Mouse (Mus musculus) heart, embryonic 10.5 days (tissue): ENCODE data around the gene Col8a2. TPM values are rescaled to one million over a fixed set of nuclear protein-coding genes. Genes with fewer than 3 reads are reported as not detected.

ENCODE experiments used
- DNase-seq: peaks from one replicate; pipeline ENCODE4 v3.0.0-alpha.2; 2017; ENCODE audit warnings: low spot score
- H3K27ac ChIP-seq: fragments of 300-500 bp; sonication (generic); 2 replicates; pipeline ENCODE4 v1.5.1; 2016; ENCODE audit warnings: mild to moderate bottlenecking
- H3K27me3 ChIP-seq: fragments of 300-500 bp; sonication (generic); 2 replicates; pipeline ENCODE4 v1.6.1; 2016; ENCODE audit warnings: mild to moderate bottlenecking; ENCODE audit not compliant: poor library complexity, insufficient read depth, severe bottlenecking
- H3K36me3 ChIP-seq: fragments of 300-500 bp; sonication (generic); 2 replicates; pipeline ENCODE4 v1.6.1; 2016; ENCODE audit warnings: mild to moderate bottlenecking, moderate library complexity
- H3K4me1 ChIP-seq: fragments of 300-500 bp; sonication (generic); 2 replicates; pipeline ENCODE4 v1.6.1; 2016; ENCODE audit warnings: mild to moderate bottlenecking
- H3K4me3 ChIP-seq: fragments of 300-500 bp; sonication (generic); 2 replicates; pipeline ENCODE4 v1.5.1; 2016; ENCODE audit warnings: mild to moderate bottlenecking, moderate library complexity
- H3K9me3 ChIP-seq: fragments of 300-500 bp; sonication (generic); 2 replicates; pipeline ENCODE4 v1.6.1; 2016; ENCODE audit warnings: mild to moderate bottlenecking, moderate library complexity
- WGBS: fragments of 180-500 bp; shearing (Covaris S2); methylation state at CpG from one replicate; pipeline ENCODE4 v1.1.7; 2016; 5-methylcytosine and 5-hydroxymethylcytosine counted together
- polyA plus RNA-seq: library from polyadenylated mRNA; unstranded; fragments of >200 nt; fragmentation: Nextera tagmentation; extraction: Ambion mirVana; gene quantifications from 2 replicates; pipeline ENCODE4 v1.2.1, GENCODE M21; 2016

Gene Col8a2
- polyA plus RNA-seq, 1 experiment from 2014 or later = 3.3 TPM

DNA sequence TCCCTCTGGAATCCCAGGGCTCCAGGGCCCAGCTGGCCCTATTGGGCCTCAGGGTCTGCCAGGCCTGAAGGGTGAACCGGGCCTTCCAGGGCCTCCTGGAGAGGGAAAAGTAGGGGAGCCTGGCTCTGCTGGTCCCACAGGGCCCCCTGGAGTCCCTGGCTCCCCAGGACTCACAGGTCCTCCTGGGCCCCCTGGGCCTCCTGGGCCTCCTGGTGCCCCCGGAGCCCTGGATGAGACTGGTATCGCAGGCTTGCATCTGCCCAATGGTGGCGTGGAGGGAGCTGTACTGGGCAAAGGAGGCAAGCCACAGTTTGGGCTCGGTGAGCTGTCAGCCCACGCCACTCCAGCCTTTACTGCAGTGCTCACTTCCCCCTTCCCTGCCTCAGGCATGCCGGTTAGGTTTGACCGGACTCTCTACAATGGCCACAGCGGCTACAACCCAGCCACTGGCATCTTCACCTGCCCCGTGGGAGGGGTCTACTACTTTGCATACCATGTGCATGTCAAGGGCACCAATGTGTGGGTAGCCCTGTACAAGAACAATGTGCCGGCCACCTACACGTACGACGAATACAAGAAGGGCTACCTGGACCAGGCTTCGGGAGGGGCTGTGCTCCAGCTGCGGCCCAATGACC, 25.1 kb downstream of the Col8a2 start:
- no peak overlapping the region for H3K4me3 ChIP-seq

DNA sequence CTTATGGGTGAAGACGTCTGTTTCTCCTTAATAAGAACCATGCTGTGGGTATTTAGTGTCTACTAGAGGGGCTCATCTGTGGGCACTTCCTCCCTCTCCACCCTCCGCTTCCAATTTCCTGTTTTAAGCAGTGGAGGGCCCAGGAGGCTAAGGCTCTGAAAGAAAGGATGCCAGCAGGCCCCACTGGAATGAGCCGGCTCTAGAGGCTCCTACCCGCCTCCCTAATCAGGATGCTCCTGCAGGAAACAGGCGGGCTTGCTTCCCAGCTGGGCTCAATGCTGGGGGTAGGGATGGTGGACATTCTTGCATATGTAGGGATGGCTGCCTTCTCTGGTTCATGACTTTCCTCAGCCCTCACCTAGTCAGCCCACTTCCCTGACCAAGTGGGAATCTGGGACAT, 26.6 kb downstream of the Col8a2 start:
- Histone ChIP-seq H3K27me3 (peaks cover 13% of the 10 kb centered on the region; the same call in 1 of the 2 replicates), H3K27ac (no peak overlapping the region), H3K36me3 (peaks cover 35% of the 10 kb centered on the region), H3K4me3 (no peak overlapping the region), H3K4me1 (peaks cover 43% of the 10 kb centered on the region; the same call in 1 of the 2 replicates), H3K9me3 (no peaks in the 10 kb centered on the region)
- no peak for DNase-seq
- WGBS = 34% methylated on average over 5 of the region's 5 CpGs

More for the DNA sequence above, 25.1 kb downstream of the Col8a2 start:
- WGBS = 86% methylated on average over 16 of the region's 16 CpGs
- Histone ChIP-seq H3K27me3 (peaks cover 13% of the 10 kb centered on the region; the same call in 1 of the 2 replicates), H3K27ac (no peak overlapping the region), H3K36me3 (peaks cover 20% of the 10 kb centered on the region), H3K9me3 (no peaks in the 10 kb centered on the region), H3K4me1 (peaks cover 40% of the 10 kb centered on the region; the same call in 1 of the 2 replicates)
- DNase-seq = no peak

- Histone ChIP-seq H3K27ac (no peak overlapping the region), H3K36me3 (peaks cover 46% of the 10 kb centered on the region), H3K4me3 (no peak overlapping the region), H3K27me3 (peaks cover 9% of the 10 kb centered on the region; the same call in 1 of the 2 replicates), H3K9me3 (no peaks in the 10 kb centered on the region), H3K4me1 (peaks cover 38% of the 10 kb centered on the region; the same call in 1 of the 2 replicates)
- DNase-seq = no peak
- WGBS = 65% methylated on average over 10 of the region's 10 CpGs
These were observed 27.8 kb downstream of the Col8a2 start for GRCm38 (mm10) chr4:126314393-126314792.

GRCm38 (mm10) chr4:126315931-126316330, 29.3 kb downstream of the Col8a2 start:
- Histone ChIP-seq H3K4me1 (peaks cover 37% of the 10 kb centered on the region), H3K27ac (no peak overlapping the region), H3K9me3 (no peaks in the 10 kb centered on the region), H3K36me3 (peaks cover 46% of the 10 kb centered on the region), H3K4me3 (no peak overlapping the region), H3K27me3 (peaks cover under 1% of the 10 kb centered on the region; the same call in 1 of the 2 replicates)
- 42% methylated on average over 5 of the region's 5 CpGs for WGBS
- no peak for DNase-seq

DNA sequence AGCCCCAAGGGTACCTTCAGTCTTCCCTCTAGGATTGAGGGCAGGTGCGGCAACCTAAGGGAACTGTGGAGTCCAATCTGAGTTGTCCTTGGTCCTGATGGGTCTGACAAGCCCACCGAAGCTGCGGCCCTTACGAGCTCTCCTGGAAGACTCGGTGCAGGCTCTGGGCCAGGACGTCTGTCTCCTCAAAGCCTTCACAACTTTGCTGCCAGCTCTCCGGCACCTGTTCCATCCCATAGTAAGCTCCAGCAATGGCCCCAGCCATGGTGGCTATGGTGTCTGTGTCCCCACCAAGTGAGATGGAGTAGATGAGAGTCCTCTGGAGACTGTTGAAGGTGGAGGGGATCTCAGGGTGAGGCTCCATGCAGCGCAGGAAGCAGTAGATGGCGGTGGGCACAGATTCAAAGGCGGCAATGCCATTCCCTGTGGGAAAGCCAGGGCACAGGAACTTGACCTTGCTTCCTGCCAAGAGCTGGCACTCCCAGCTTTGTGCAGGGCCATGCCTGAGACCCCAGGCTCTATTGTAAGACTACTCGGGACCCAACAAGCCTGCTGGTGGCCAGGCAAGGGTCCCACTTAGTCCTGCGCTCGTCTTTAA, 29.9 kb downstream of the Col8a2 start:
- H3K27me3 ChIP-seq = no peaks in the 10 kb centered on the region; the same call in 1 of the 2 replicates
- H3K9me3 ChIP-seq = no peaks in the 10 kb centered on the region
- H3K27ac ChIP-seq = no peak overlapping the region
- DNase-seq = no peak
- no peak overlapping the region for H3K4me3 ChIP-seq
- H3K36me3 ChIP-seq = peaks cover 46% of the 10 kb centered on the region
- 92% methylated on average over 13 of the region's 13 CpGs for WGBS
- peaks cover 39% of the 10 kb centered on the region for H3K4me1 ChIP-seq

DNA sequence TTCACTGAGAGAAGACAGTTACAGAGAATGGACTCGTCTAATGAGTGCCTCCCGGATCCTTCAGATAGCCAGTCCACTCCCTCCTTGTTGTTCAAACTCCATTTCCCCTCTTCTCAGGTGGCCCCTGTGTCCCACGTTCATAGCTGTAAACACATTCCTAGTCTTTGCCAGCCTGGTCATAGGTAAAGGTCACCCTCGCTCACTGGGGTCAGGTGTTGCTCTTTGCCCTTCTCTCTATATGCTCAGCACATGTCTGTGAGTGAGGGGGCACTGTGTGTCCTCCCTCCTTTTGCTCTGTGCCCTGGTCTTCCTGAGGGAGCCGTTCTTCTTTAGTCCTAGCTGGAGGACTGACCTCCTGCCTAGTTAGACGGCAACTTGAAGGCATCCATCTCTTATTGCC, 33.2 kb downstream of the Col8a2 start:
- H3K27me3 ChIP-seq = peaks cover 28% of the 10 kb centered on the region
- H3K36me3 ChIP-seq = peaks cover 42% of the 10 kb centered on the region
- H3K27ac ChIP-seq = no peak overlapping the region
- 89% methylated on average over 6 of the region's 6 CpGs for WGBS
- H3K4me1 ChIP-seq = peaks cover 34% of the 10 kb centered on the region
- H3K9me3 ChIP-seq = no peaks in the 10 kb centered on the region
- no peak overlapping the region for H3K4me3 ChIP-seq
- DNase-seq = no peak

GRCm38 (mm10) chr4:126321111-126321853, 34.7 kb downstream of the Col8a2 start, which contains the start of gene Adprhl2:
Adprhl2 (minus strand) TSS chr4:126321703.
- DNase-seq = peak; percentile 97
- WGBS = under 1% methylated on average over 80 of the region's 80 CpGs
- peak within 1 kb of the TSS; percentile 93 for H3K27ac ChIP-seq
- H3K36me3 ChIP-seq = peaks cover 30% of the 10 kb centered on the region
- H3K27me3 ChIP-seq = peaks cover 41% of the 10 kb centered on the region
- no peaks in the 10 kb centered on the region for H3K9me3 ChIP-seq
- peak within 1 kb of the TSS; percentile 89 for H3K4me3 ChIP-seq
- H3K4me1 ChIP-seq = peaks cover 33% of the 10 kb centered on the region

DNA sequence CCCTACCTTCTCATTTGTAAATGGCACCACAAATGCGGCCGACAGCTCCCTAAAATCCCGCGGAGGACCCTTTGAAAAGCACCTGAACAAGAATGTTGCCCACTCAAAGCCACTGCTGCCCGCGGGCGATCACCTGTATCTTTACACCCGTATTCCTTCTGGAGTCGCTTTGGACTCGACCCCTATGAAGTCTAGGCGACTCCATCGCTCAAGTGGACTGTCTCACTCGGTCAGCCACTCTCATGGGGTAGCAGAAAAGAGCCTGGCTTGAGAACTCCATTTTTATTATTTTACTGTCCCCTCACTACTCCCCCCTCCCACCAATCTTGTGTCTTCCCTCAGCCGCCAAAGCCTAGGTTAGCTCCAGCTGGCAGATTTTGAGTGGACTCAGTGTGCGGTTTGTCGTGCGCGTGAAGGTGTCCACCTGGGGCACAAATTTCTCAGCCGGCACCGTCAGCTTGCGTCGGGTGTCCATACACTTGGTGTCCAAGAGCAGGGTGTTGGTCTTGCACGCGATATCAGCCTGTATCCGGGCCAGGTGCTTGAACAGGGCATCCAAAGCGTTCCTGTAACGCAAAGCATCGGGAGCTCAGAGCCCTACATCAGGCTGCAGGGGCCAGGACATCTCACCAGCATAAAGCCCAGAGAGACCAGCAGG, 35.4 kb downstream of the Col8a2 start:
- H3K36me3 ChIP-seq = peaks cover 23% of the 10 kb centered on the region
- DNase-seq = no peak
- peaks cover 27% of the 10 kb centered on the region for H3K4me1 ChIP-seq
- 53% methylated on average over 28 of the region's 28 CpGs for WGBS
- H3K9me3 ChIP-seq = no peaks in the 10 kb centered on the region
- 0 out of 2 replicates have a peak overlapping the region, but pooled peaks have one; percentile 93 for H3K27ac ChIP-seq
- peak overlapping the region; percentile 89 for H3K4me3 ChIP-seq
- H3K27me3 ChIP-seq = peaks cover 42% of the 10 kb centered on the region

DNA sequence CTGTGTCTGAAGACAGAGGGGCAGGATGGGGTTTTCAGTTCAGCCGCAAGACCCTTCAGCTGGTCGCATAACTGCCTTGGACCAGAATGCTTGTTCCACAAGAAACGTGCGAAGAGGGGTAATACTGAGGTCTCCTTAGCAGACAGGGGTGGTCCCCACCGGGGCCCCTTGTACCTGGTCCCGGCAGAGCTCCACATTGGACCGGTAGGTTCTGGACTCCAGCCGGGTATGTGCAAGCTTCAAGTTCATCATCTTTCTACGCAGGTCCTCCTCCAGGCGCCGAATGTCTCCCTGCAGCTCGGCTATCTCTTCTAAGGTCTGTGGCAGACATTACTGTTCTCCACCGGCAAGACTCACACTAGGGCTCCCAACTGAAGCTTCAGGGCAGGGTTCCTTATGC, 36.1 kb downstream of the Col8a2 start:
- no peaks in the 10 kb centered on the region for H3K9me3 ChIP-seq

GRCm38 (mm10) chr4:126324861-126325260, 38.3 kb downstream of the Col8a2 start:
- H3K36me3 ChIP-seq = no peaks in the 10 kb centered on the region
- no peaks in the 10 kb centered on the region for H3K9me3 ChIP-seq
- H3K4me1 ChIP-seq = peaks cover 31% of the 10 kb centered on the region
- H3K27ac ChIP-seq = no peak overlapping the region
- WGBS = 27% methylated on average over 13 of the region's 13 CpGs
- H3K27me3 ChIP-seq = peaks cover 42% of the 10 kb centered on the region
- peak; percentile 73 for DNase-seq
- H3K4me3 ChIP-seq = 0 out of 2 replicates have a peak overlapping the region, but pooled peaks have one; percentile 36

More for the DNA sequence above, 36.1 kb downstream of the Col8a2 start:
- 92% methylated on average over 13 of the region's 13 CpGs for WGBS
- Histone ChIP-seq H3K27me3 (peaks cover 42% of the 10 kb centered on the region), H3K4me3 (no peak overlapping the region), H3K27ac (no peak overlapping the region), H3K36me3 (peaks cover 16% of the 10 kb centered on the region), H3K4me1 (peaks cover 27% of the 10 kb centered on the region)
- no peak for DNase-seq

GRCm38 (mm10) chr4:126325281-126325861, 38.8 kb downstream of the Col8a2 start, which contains the start of gene Tekt2:
Tekt2 (minus strand) TSS chr4:126325688.
- Histone ChIP-seq H3K27me3 (peaks cover 42% of the 10 kb centered on the region), H3K27ac (no peak within 1 kb of the TSS), H3K4me3 (peak within 1 kb of the TSS; percentile 36), H3K4me1 (peaks cover 29% of the 10 kb centered on the region), H3K36me3 (no peaks in the 10 kb centered on the region), H3K9me3 (no peaks in the 10 kb centered on the region)
- 12% methylated on average over 23 of the region's 23 CpGs for WGBS
- DNase-seq = no peak

DNA sequence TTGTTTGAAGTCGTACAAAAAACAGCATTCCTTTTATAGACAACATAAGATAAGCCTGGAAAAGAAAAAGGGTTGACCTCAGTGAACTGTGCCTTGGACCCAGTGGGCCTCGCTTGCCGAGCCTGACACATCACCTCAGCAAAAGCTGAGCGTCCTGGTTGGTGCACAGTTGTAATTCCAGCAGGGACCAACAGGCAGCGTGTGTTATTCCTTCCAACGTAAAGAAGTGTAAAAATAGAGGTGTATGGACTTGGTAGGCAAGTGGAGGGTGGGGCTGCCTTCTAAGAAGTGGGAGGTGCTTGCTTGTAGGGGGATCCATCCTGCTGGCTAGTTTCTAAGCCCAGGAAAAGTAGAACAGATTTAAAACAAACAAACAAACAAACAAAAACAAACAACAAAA, 39.4 kb downstream of the Col8a2 start:
- H3K27me3 ChIP-seq = peaks cover 42% of the 10 kb centered on the region
- peaks cover 22% of the 10 kb centered on the region for H3K4me1 ChIP-seq
- H3K36me3 ChIP-seq = no peaks in the 10 kb centered on the region
- H3K9me3 ChIP-seq = no peaks in the 10 kb centered on the region
- peak; percentile 31 for DNase-seq
- no peak overlapping the region for H3K4me3 ChIP-seq
- H3K27ac ChIP-seq = no peak overlapping the region
- 18% methylated on average over 6 of the region's 6 CpGs for WGBS
